Mouse (Mus musculus) cerebellum, adult 9-10 months (tissue): ENCODE data around the gene Mon1a.

Experiments used
- DNase-seq: peaks from one replicate; pipeline ENCODE4 v3.0.0; 2022

Mon1a gene

GRCm38 (mm10) chr9:107910025-107910769 is 22.2 kb downstream of the Mon1a start:
- DNase-seq: no peak

DNA sequence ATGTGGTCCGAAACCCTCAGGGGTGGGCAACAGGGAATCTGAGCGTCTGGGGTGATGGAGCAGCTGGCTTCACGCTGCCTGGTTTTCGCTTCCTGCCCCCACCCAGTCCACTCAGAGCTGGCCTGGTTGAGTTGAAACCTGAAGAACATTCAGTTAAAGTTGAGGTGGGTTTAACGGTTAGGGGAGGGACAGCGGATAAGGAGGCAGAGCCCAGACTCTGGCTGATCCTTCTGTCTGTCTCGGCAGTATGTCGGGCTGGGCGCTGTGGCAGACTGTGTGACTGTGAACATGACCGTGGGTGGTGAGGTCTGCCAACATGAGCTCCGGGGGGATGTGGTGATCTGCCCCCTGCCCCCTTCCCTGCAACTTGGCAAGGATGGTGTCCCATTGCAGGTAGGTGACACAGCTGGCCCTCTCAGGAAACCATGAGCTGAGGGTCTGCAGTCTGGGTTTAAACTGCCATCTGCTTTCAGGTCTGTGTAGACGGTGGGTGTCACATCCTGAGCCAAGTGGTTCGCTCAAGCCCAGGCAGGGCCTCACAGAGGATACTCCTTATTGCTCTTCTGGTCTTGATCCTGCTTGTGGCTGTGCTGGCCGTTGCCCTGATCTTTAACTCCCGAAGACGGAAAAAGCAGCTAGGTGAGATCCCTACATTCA is 26.9 kb downstream of the Mon1a start:
- DNase-seq: no peak

- DNase-seq: no peak
Measured at GRCm38 (mm10) chr9:107917895-107918608, 30.1 kb downstream of the Mon1a start.

DNA sequence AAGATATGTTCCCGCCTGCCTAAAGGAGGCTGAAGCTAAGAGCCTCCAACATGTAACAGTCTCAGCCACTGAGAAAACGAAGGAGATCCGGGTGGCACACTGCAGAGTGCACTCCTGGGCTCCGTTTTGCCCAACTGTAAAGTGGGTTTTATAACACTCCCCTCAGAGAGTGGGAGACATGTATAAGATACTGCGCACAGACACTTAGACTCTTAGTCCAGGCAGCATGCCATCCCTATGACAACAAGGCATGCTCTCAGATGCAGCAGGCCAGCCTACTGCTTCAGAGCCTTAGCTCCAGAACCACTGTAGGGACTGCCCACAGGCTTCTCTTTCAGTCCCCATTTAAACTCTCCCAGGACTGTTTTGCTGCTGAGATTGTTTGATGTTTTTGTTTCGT is 30.9 kb downstream of the Mon1a start:
- no peak for DNase-seq

DNA sequence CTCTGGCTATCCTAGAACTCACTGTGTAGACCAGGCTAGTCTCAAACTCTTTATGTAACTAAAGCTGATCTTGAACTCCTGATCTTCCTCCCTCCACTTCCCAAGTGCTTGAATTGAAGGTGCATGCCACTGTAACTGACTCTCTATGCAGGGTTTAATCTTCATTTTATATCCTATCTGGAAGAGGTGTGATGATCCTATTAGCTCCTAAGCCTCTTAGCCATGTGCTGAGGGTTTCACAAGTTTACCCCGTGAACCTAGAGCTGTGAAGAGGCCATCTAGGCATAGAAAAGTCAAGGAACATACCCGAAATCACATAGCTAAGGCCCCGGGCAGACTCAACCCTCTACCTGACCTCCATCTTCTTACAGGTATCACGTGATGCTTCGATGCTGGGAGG is 31.5 kb downstream of the Mon1a start:
- DNase-seq: no peak

DNA sequence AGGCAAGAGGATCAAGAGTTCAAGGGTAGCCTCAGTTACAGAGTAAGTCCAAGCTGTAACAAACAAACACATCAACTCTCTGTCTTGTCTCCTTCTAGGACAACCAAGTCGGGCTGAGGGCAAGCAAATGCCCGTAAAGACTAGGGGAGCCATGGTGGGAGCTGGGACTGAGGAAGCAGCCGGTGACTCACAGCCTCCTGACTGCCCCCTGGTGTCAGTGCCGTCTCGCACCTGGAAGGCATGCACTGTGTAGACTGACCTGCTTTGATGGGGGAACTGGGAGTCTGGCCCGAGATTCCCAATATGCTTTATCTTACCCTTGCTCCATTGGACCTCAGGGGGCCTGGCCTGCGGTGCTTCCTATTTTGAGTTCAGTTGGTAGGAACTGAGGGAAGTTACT is 35.1 kb downstream of the Mon1a start:
- DNase-seq: no peak

DNA sequence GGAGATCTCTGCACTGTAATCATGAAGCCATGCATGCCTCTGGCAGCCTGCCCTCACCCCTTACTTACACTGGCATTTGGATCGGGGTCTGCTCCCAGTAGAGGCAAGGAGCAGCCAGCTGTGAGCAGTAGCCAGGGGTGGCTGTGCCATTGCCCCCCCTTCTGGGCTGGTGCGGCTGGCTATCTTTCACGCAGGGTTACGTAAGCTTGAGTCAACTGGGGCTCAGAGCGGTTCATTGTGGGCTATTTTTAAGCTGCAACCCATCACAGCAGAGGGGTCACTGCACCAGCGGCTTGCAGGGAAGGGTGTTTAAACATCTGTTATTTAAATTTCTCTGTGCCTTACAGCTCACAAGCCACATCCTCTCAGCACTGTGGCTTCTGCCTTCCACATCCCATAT is 36.0 kb downstream of the Mon1a start:
- no peak for DNase-seq

DNA sequence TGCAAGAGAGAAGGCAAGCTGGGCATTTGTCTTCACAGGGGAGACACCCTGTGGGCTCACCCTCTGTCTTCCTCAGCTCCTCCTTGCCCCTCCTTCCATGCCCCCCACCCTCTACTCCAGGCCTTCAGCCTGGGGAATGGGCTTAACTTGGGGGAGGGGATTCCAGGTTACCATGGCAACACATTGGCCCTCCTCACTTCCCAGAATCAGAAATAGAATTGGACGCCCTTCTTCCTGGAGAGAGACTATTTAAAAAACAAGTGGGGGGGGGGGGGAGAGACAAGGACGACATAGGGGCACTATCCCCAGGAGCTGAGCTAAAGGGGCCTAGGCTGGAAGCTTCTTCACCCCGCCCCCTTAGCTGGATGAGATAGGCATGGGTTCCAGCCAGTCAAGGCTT is 37.3 kb downstream of the Mon1a start:
- no peak for DNase-seq

- no peak for DNase-seq
Measured at GRCm38 (mm10) chr9:107926920-107927420, 39.0 kb downstream of the Mon1a start.

DNA sequence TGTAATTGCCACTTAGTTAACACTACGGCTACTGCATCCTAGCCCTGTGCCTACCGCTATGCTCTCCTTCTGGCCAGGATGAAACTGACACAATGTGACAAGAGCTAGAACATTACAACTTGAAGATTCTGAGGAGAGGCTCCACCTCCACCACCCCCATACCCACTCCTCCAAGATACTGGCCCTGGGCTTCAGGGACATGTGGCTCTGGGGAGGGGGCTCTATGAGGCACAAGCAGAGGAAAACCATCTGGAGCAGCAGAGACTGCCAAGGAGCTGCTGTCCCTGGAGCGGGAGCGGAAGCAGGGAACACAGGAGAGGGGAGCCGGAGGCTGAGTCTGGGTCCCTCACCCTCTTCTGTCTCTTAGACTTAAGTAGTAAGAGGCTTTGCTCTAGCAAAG is 39.8 kb downstream of the Mon1a start:
- no peak for DNase-seq

GRCm38 (mm10) chr9:107928169-107928568 is 40.2 kb downstream of the Mon1a start, which contains the start of gene Actl11:
Actl11 (plus strand) TSS chr9:107928469.
- DNase-seq: no peak

DNA sequence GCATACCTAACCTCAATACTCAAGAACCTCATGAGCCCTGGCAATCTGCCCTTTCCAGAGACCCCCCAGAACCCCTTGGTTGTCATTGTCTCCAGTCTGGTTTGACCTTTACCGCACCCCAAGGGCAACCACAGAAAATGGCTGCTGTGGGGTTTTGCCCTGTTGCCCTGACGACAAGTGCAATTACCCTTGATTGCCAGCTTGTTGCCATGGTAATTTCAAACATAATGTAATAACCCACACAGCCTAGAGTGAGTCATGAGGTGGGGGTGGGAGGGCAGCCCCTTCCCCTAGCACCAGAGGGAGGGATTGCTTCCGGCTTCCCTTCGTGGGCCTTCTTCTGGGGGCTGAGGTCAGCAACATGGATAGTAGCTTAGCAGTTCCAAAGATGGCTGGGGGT is 44.3 kb downstream of the Mon1a start:
- no peak for DNase-seq

DNA sequence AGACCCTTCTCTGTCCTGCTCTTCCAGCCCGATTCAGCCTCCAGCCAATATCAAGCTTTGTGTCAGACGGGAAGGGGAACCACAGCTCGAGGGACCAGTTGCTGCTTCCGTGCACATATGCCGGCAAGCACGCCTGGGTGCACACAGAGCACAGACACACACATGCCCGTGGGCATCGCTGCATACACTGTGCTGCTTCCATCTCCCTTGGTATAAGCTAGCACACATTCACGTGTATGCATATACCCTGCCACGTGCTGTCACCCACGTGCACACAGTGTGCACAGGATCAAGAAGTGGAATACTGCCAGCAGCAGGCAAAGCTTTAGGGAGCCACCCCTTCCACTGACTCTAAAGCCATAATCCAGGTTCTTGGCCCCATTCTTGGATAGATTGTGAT is 46.2 kb downstream of the Mon1a start:
- no peak for DNase-seq

- no peak for DNase-seq
Measured at GRCm38 (mm10) chr9:107935374-107935773, 47.4 kb downstream of the Mon1a start, which contains the start of gene Camkv. Camkv (plus strand) TSS chr9:107935674.

DNA sequence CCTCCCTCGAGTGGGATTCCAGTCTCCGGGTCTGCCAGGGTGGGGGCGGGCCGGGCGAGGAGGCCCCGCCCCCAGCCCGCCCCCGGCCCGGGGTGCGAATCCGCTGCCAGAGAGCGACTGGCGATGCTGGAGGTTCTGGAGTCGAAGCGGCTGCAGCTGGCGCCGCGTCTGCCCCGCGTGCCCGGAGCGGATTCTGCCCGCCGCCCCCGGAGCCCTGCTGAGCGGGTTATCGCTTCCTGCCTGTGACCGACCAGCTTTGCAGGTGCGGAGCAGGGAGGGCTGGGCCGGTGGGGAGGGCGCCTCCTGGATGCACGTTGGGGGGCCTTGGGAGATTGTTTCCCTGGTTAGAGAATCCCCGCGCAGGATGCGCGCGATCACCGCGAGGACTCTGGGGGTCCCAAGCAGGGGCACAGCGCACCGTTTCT is 47.9 kb downstream of the Mon1a start:
- no peak for DNase-seq

DNA sequence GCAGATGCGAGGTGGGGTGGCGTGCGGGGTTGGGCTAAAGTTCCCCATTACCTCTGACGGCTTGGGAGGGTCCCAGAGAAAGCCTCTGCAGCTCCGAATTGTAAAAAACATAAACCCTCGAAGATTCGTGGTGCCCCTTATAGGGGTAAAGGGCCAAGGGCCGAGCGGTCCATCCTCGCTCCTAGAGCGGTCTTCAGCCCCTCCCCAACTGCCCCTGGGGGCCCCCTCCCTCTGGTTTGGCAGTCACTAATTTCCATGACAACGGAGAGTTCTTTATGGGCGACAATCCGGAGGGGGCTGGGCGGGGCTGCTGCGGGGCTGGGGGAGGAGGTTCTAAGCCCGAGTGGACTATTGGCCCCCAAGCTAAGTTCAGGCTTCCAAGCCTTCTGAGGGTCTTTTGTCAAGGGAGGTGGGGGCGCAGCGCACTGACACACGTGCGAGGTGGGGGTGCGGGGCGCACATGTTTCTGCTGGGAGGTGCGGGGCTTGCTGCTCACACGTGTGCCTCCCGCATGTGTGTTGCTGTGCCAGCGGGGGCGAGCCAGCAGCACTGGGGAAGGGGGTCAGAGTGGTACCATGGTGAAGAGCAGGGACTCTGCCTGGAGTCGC is 48.4 kb downstream of the Mon1a start:
- no peak for DNase-seq

GRCm38 (mm10) chr9:107936831-107937230 is 48.9 kb downstream of the Mon1a start:
- DNase-seq: no peak

DNA sequence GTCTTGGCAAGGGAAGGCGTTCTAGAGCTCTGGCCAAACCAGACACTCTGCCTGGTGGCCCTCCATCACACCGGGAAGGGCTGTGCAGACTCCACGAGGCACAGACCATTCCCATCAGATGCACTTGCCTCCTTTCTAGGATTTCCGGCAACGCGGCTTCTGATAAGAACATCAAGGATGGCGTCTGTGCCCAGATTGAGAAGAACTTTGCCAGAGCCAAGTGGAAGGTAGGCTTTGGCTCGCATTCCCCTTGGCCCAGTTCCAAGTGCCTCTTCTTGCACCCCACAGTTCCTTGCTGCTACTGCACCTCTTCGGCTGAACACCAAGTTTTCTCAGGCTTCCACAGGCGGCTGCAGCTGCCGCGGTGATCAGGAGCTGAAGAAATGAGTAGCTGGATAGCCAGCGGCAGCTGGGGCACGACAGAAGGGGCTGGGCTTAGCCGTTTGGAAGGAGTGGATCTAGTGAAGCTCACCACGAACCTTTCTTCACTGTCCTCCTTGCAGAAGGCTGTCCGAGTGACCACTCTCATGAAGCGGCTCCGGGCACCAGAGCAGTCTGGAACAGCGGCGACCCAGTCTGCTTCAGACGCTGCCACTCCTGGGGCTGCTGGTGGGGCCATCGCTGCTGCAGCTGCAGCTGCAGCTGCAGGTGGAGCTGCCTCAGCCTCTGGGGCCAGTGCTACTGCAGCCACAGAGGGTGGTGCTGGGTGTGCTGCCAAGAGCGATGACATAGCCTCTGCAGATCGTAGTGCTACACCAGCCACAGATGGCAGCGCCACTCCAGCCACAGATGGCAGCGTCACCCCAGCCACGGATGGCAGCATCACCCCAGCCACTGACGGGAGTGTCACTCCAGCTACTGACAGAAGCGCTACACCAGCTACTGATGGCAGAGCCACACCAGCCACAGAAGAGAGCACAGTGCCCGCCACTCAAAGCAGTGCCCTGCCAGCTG is 59.6 kb downstream of the Mon1a start:
- DNase-seq: peak; percentile 65

DNA sequence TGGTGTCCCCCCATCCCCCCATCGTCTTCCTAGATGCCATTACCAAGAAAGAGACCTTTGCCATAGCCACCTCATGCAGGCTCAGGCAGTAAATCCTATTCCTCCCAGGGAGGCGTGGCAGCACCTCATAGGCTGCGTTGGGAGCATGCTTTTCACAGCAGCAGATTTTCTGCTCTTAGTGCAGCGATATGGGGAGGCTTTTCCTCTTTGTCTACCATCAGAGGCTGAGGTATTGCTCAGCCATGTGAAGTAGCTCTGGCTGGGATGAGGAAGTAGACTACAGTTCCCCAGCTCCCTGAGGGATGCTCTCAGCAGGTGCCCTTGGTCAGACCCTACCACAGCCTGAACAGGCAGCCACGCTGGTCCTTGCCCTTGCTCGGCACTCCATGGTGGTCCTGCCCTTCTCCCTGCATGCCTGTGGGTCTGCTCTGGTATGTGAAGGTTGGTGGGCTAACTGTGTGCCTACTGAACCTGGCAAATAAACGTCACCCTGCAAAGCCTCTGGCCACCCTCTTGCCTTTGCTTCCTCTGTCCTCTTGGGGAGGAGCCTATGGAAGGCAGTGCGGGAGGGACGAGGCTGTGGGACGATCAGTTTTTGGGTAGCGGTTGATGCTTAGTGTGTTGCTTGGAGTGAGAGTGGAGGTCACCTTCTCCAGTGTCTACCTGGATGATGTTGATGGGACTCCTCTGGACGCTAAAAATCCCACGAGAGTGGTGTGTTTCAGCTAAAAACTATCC is 61.4 kb downstream of the Mon1a start:
- no peak for DNase-seq

DNA sequence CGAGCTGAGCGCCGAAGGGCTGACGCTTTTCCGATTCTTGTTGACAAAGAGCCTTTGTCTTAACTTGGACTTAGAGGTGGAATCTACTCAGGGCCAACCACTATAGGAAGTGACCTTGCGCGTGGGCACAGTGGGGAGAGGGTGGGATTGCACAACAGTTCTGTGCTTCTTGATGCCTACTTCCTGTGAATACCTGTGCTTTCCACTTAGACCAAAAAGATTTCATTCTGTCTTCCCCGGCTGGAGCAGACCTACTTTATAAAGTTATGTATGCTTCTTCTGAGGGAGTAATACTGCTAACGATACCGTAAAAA is 61.9 kb downstream of the Mon1a start, which contains the start of gene Traip:
Gene Traip, plus strand, starts transcription at position 215 of the 314 bp plus-strand sequence.
- DNase-seq: no peak
